Mouse (Mus musculus): ENCODE data around the gene Higd2a.

- TF ChIP-seq CTCF (IDR thresholded peaks at IDR 0.05; ENCODE audit: borderline replicate concordance, control insufficient read depth, extremely low read depth, insufficient read depth, low read length, poor library complexity) = no peak
- no peak for TF ChIP-seq POLR2A (IDR thresholded peaks at IDR 0.05; ENCODE audit: control insufficient read depth, extremely low read depth, insufficient read depth, low read length, poor library complexity)
Measured at GRCm38 (mm10) chr13:54610972-54611754, 21.2 kb downstream of the Higd2a start, which contains the start of gene Cltb.
